Comparison of ENCODE assay signal across 17 mouse cellular contexts in the genomic region with DNA sequence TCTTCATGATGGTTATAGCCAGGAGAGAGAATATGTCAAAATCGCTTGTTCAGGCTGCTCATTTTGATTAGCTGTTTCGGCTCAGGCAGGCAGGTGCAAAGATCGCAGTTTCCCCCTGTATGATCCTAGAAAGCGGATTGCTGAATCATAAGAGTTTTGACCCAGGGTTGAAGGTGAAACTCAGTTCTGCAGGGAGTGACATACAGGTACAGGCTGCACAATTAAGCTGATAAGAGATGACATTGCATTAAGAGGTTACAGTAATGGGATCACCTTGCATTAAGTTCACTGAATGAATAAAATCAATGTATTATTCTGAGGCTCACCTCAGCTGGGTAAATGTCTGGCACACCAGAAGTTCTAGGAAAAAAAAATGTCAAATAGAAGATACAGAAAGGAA.
"Had no signal": no experiment of that assay in that cellular context is flagged by ENCODE, and none has a peak within 500 bp of the region (broad histone marks: within the 10 kb centered on the region; RNA-seq: fewer than 3 reads in every experiment).

No protein-coding gene starts in this region.

- H3K36me3 ChIP-seq: lung, embryonic 15.5 days; midbrain, embryonic 13.5 days; midbrain, embryonic 15.5 days; neural tube, embryonic 12.5 days; stomach, embryonic 15.5 days had no signal

- H3K27me3 ChIP-seq: lung, embryonic 15.5 days; midbrain, embryonic 13.5 days; midbrain, embryonic 15.5 days; neural tube, embryonic 12.5 days; stomach, embryonic 15.5 days had no signal

- H3K4me2 ChIP-seq: lung, embryonic 15.5 days; midbrain, embryonic 11.5 days; midbrain, embryonic 13.5 days; midbrain, embryonic 15.5 days; neural tube, embryonic 12.5 days; stomach, embryonic 15.5 days had no signal

- H3K9ac ChIP-seq: lung, embryonic 15.5 days; midbrain, embryonic 13.5 days; midbrain, embryonic 15.5 days; neural tube, embryonic 12.5 days; stomach, embryonic 15.5 days had no signal

- ATAC-seq: lung, postnatal 0 days; midbrain, embryonic 13.5 days; midbrain, embryonic 15.5 days had no signal

- H3K27ac ChIP-seq: lung, embryonic 15.5 days; macrophage; midbrain, embryonic 13.5 days; midbrain, embryonic 15.5 days; neural tube, embryonic 12.5 days; stomach, embryonic 15.5 days; stomach, postnatal 0 days had no signal

- H3K4me3 ChIP-seq: lung, embryonic 15.5 days; megakaryocyte, embryonic 14.5 days; midbrain, embryonic 13.5 days; midbrain, embryonic 15.5 days; neural tube, embryonic 12.5 days; stomach, embryonic 15.5 days had no signal

- H3K4me1 ChIP-seq: lung, embryonic 15.5 days; neural tube, embryonic 12.5 days; stomach, embryonic 15.5 days had no signal

- DNase-seq: lung, adult 2 months; lung, postnatal 14 days; lung, postnatal 36 days; right cerebral cortex, postnatal 14 days; thymus, adult 2 months; thymus, postnatal 25 days; thymus, postnatal 4 days had no signal

- H3K9me3 ChIP-seq: lung, embryonic 15.5 days; megakaryocyte, embryonic 14.5 days; midbrain, embryonic 13.5 days; midbrain, embryonic 15.5 days; neural tube, embryonic 12.5 days; stomach, embryonic 15.5 days had no signal
